Mouse (Mus musculus): ENCODE measurements around the gene Cd3eap. TPM values are rescaled to one million over a fixed set of nuclear protein-coding genes. Genes with fewer than 3 reads are reported as not detected.

Cd3eap gene
- total and polyA plus RNA-seq, 3 experiments = 43.9 to 49.8 TPM; not detected in 1

GRCm38 (mm10) chr7:19404476-19404875, 45.2 kb upstream of the Cd3eap start, which contains the start of gene Ckm:
TSS of gene Ckm (plus strand) at chr7:19404776.
- H3K9ac ChIP-seq (ENCODE audit: control insufficient read depth, low read depth, low read length, poor library complexity, severe bottlenecking) = peak within 1 kb of the TSS; percentile 60

GRCm38 (mm10) chr7:19403731-19404296, 44.5 kb upstream of the Cd3eap start, which contains the start of gene Klc3:
TSS of gene Klc3 (minus strand) at chr7:19404104.
- peak; percentile 82 for DNase-seq (ENCODE audit: low read depth, low spot score)
- H3K27ac ChIP-seq (ENCODE audit: control insufficient read depth, low read depth, low read length) = no peak within 1 kb of the TSS
- peak within 1 kb of the TSS; percentile 43 to 50 for H3K4me3 ChIP-seq (ENCODE audit: control insufficient read depth in 1 of 2, insufficient read depth in 1 of 2, low read depth in 2 of 2, low read length in 2 of 2)
- peaks cover 0 to 13% of the 10 kb centered on the region in 2 experiments; a peak in 3 of 4 replicates for H3K4me1 ChIP-seq (ENCODE audit: control insufficient read depth in 1 of 2, insufficient read depth in 2 of 2, low read length in 2 of 2)
- TF ChIP-seq BHLHE40 (IDR thresholded peaks at IDR 0.05; ENCODE audit: borderline replicate concordance, low read depth, low read length) = no peak
- TF ChIP-seq NRF1 (IDR thresholded peaks at IDR 0.05; ENCODE audit: insufficient read depth, low read depth, low read length, poor library complexity, severe bottlenecking) = peak; percentile 67
- H3K79me2 ChIP-seq (ENCODE audit: control insufficient read depth, insufficient read depth, low read length, poor library complexity) = no peaks in the 10 kb centered on the region; the same call in 1 of the 2 replicates
- H3K9me3 ChIP-seq (replicated peaks; ENCODE audit: insufficient read depth, low read length) = no peaks in the 10 kb centered on the region
- H3K9ac ChIP-seq (ENCODE audit: control insufficient read depth, low read depth, low read length, poor library complexity, severe bottlenecking) = peak within 1 kb of the TSS; percentile 43
- H3K36me3 ChIP-seq (ENCODE audit: control insufficient read depth in 1 of 2, insufficient read depth in 2 of 2, low read length in 2 of 2) = no peaks in the 10 kb centered on the region; a peak in 1 of 4 replicates
- no peaks in the 10 kb centered on the region for H3K27me3 ChIP-seq (ENCODE audit: control insufficient read depth in 1 of 2, insufficient read depth in 2 of 2, low read length in 2 of 2)

More at GRCm38 (mm10) chr7:19404476-19404875, 45.2 kb upstream of the Cd3eap start, which contains the start of gene Ckm:
- H3K9me3 ChIP-seq (replicated peaks; ENCODE audit: insufficient read depth, low read length) = no peaks in the 10 kb centered on the region
- H3K27me3 ChIP-seq (ENCODE audit: control insufficient read depth in 1 of 2, insufficient read depth in 2 of 2, low read length in 2 of 2) = peaks cover 0 to 1% of the 10 kb centered on the region in 2 experiments; a peak in 1 of 4 replicates
- H3K4me1 ChIP-seq (ENCODE audit: control insufficient read depth in 1 of 2, insufficient read depth in 2 of 2, low read length in 2 of 2) = peaks cover 0 to 13% of the 10 kb centered on the region in 2 experiments; a peak in 3 of 4 replicates
- TF ChIP-seq E2F4 (IDR thresholded peaks at IDR 0.05; ENCODE audit: borderline replicate concordance, low read depth, low read length) (no peak), MXI1 (IDR thresholded peaks at IDR 0.05; ENCODE audit: low read depth, low read length) (0 out of 2 replicates have a peak, but pooled peaks have one; percentile 1)
- no peak within 1 kb of the TSS for H3K27ac ChIP-seq (ENCODE audit: control insufficient read depth, low read depth, low read length)
- no peaks in the 10 kb centered on the region; the same call in 1 of the 2 replicates for H3K79me2 ChIP-seq (ENCODE audit: control insufficient read depth, insufficient read depth, low read length, poor library complexity)
- no peaks in the 10 kb centered on the region; a peak in 1 of 4 replicates for H3K36me3 ChIP-seq (ENCODE audit: control insufficient read depth in 1 of 2, insufficient read depth in 2 of 2, low read length in 2 of 2)
- DNase-seq (ENCODE audit: low read depth, low spot score) = no peak
- peak within 1 kb of the TSS; percentile 43 to 50 for H3K4me3 ChIP-seq (ENCODE audit: control insufficient read depth in 1 of 2, insufficient read depth in 1 of 2, low read depth in 2 of 2, low read length in 2 of 2)

- TF ChIP-seq ZMIZ1 (IDR thresholded peaks at IDR 0.05; ENCODE audit: low read depth, low read length) (no peak), UBTF (IDR thresholded peaks at IDR 0.05; ENCODE audit: borderline replicate concordance, insufficient read depth, low read depth, low read length) (no peak), USF2 (IDR thresholded peaks at IDR 0.05; ENCODE audit: borderline replicate concordance in 1 of 2, insufficient read depth in 1 of 2, low read depth in 1 of 2, low read length in 2 of 2) (no peak), CHD1 (IDR thresholded peaks at IDR 0.05; ENCODE audit: low read depth, low read length) (no peak), USF1 (IDR thresholded peaks at IDR 0.05; ENCODE audit: low read depth, low read length) (no peak), POLR2AphosphoS5 (IDR thresholded peaks at IDR 0.05; ENCODE audit: borderline replicate concordance, low read depth, low read length) (no peak; the same call in 1 of the 2 replicates), MAX (IDR thresholded peaks at IDR 0.05; ENCODE audit: low read length) (no peak), ELF1 (IDR thresholded peaks at IDR 0.05; ENCODE audit: low read depth, low read length) (no peak), CTCF (IDR thresholded peaks at IDR 0.05 in 2 of 3, conservative IDR thresholded peaks at IDR 0.05 in 1 of 3; ENCODE audit: control insufficient read depth in 1 of 3, insufficient read depth in 1 of 3, low read depth in 2 of 3, low read length in 3 of 3, poor library complexity in 1 of 3, severe bottlenecking in 1 of 3) (no peak), ZNF384 (IDR thresholded peaks at IDR 0.05; ENCODE audit: low read depth, low read length) (no peak), E2F4 (IDR thresholded peaks at IDR 0.05; ENCODE audit: borderline replicate concordance, low read depth, low read length) (no peak), TCF12 (IDR thresholded peaks at IDR 0.05; ENCODE audit: low read depth, low read length) (no peak), POLR2AphosphoS2 (IDR thresholded peaks at IDR 0.05; ENCODE audit: low read length) (no peak), ZKSCAN1 (IDR thresholded peaks at IDR 0.05; ENCODE audit: low read depth, low read length) (no peak)
- H3K4me3 ChIP-seq (ENCODE audit: control insufficient read depth in 1 of 2, insufficient read depth in 1 of 2, low read depth in 2 of 2, low read length in 2 of 2) = no peak overlapping the region
Observed at GRCm38 (mm10) chr7:19402535-19403112, 43.3 kb upstream of the Cd3eap start.

More at GRCm38 (mm10) chr7:19402535-19403112, 43.3 kb upstream of the Cd3eap start:
- no peaks in the 10 kb centered on the region for H3K27me3 ChIP-seq (ENCODE audit: control insufficient read depth in 1 of 2, insufficient read depth in 2 of 2, low read length in 2 of 2)
- no peak for DNase-seq (ENCODE audit: low read depth, low spot score)
- no peaks in the 10 kb centered on the region; the same call in 1 of the 2 replicates for H3K79me2 ChIP-seq (ENCODE audit: control insufficient read depth, insufficient read depth, low read length, poor library complexity)
- no peak overlapping the region for H3K9ac ChIP-seq (ENCODE audit: control insufficient read depth, low read depth, low read length, poor library complexity, severe bottlenecking)
- no peaks in the 10 kb centered on the region; a peak in 1 of 4 replicates for H3K36me3 ChIP-seq (ENCODE audit: control insufficient read depth in 1 of 2, insufficient read depth in 2 of 2, low read length in 2 of 2)
- no peak overlapping the region for H3K27ac ChIP-seq (ENCODE audit: control insufficient read depth, low read depth, low read length)
- peaks cover 0 to 13% of the 10 kb centered on the region in 2 experiments; a peak in 3 of 4 replicates for H3K4me1 ChIP-seq (ENCODE audit: control insufficient read depth in 1 of 2, insufficient read depth in 2 of 2, low read length in 2 of 2)
- H3K9me3 ChIP-seq (replicated peaks; ENCODE audit: insufficient read depth, low read length) = no peaks in the 10 kb centered on the region

All from MEL (cell line).